Mouse (Mus musculus): Measurements from ENCODE around the gene Slc29a1. TPM values are rescaled to one million over a fixed set of nuclear protein-coding genes. Genes with fewer than 3 reads are reported as not detected.
A peak's percentile ranks its signal among the peaks of the same experiment; 100 is the strongest.

Gene Slc29a1
- total and polyA plus RNA-seq, 3 experiments, result 58.4 to 88.0 (median 72.1) TPM

DNA sequence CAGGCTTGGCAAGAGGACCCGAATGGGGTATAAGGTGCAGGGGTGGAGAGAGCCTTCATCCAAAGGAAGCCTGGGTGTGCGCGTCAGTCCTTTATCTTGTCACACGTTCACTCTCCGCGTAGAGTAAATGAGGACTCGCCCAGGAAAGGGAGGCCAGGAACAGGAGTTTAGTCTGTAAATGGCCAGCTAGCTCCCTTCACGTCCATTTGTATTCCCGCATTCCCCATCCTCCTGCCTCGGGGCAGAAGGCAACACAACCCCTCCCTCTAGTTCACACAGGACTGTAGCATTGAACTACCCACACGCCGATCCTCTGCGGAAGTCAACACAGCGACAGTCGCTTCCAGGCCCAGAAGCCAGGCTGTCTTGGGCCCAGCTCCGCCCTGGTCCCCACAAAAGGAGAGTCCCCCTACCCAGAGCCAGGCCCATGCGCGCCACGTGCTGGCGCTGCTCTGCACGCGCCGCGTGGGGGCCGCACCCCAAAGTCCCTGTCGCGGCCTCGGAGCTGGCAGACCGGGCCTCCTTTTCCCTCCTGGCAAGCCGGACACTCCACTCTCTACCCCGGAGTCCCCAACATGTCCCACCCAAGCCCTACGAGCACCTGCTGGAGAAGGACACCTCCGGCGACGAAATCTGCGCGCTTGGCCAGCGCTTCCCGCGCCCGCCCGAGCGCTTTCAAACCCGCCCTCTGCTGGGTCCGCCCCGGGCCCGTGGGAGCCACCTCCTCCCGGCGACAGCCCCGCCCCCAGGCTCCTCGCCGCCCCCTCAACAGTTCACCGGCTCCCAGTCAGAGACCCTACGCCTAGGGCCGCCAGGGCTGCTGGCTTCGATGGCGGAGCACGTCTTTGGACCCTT lies 4.3 kb downstream of the Slc29a1 start (continued):
- TF ChIP-seq BHLHE40 (IDR thresholded peaks at IDR 0.05; ENCODE audit: low read depth, low read length) (peak; percentile 93), MEF2A (IDR thresholded peaks at IDR 0.05; ENCODE audit: borderline replicate concordance, low read depth, low read length) (no peak), MAFK (IDR thresholded peaks at IDR 0.05; ENCODE audit: insufficient replicate concordance, low read length) (no peak), EP300 (IDR thresholded peaks at IDR 0.05; ENCODE audit: low read length) (no peak), ZC3H11A (IDR thresholded peaks at IDR 0.05; ENCODE audit: low read depth, low read length) (no peak), ETS1 (conservative IDR thresholded peaks at IDR 0.05; ENCODE audit: low read depth, low read length) (no peak), GABPA (IDR thresholded peaks at IDR 0.05; ENCODE audit: insufficient replicate concordance, low read depth, low read length) (no peak), JUND (conservative IDR thresholded peaks at IDR 0.05; ENCODE audit: low read depth, low read length) (no peak), NELFE (IDR thresholded peaks at IDR 0.05; ENCODE audit: low read depth, low read length) (peak; percentile 66), MAX (IDR thresholded peaks at IDR 0.05; ENCODE audit: low read length) (peak; percentile 84), JUN (IDR thresholded peaks at IDR 0.05; ENCODE audit: insufficient read depth, low read depth, low read length) (no peak), CHD1 (IDR thresholded peaks at IDR 0.05; ENCODE audit: low read depth, low read length) (no peak)

DNA sequence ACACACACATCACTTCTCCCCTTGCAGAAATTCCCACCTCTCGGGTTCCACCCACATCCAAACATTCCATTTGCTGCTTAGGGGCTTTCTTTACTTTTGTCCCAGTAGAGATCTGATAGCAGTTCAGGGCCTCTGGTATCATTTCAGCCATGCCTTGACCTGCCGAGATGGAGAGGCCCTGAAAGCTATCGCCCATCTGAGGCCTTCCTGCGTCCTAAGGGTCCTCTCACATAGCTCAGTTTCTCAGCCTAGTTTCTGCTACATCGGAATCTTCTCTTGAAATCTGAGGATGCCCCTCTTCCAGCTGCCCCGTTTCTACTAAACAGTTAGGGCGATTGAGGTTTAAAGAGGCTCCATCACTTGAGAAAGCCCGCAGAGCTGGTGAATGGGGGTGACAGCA lies 5.2 kb downstream of the Slc29a1 start:
- H3K4me1 ChIP-seq (ENCODE audit: control insufficient read depth in 1 of 2, insufficient read depth in 2 of 2), result peaks cover 22 to 63% of the 10 kb centered on the region in 2 experiments

DNA sequence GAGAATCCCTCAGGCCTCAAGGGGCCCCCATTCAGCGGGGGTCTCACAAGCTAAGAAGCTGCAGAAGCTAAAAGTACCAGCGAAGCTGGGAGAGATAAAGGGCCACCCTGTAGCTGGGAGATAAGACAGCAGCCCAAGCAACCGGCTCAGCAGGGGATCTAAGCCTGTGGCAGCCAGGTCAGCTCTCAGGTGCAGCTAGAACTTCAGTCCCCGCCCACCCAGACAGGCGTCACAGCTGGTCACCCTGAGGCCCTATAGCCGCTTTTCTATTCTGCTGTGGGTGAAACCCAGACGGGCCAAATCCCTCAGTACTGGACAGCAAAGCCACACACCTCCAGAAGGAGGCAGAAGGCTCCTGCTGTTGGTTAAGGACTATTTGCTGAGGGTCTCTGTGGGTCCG lies 5.9 kb downstream of the Slc29a1 start:
- Histone ChIP-seq H3K27me3 (replicated peaks) (no peaks in the 10 kb centered on the region), H3K9ac (ENCODE audit: insufficient read depth, low read depth) (no peak overlapping the region), H3K4me3 (replicated peaks in 1 of 3; ENCODE audit: low read depth in 2 of 3, low read length in 2 of 3, poor library complexity in 1 of 3) (no peak overlapping the region), H3K27ac (ENCODE audit: insufficient read depth, low read depth) (no peak overlapping the region), H3K79me2 (replicated peaks; ENCODE audit: control insufficient read depth, extremely low read depth, insufficient read depth, poor library complexity, severe bottlenecking) (0 out of 2 replicates have a peak, but pooled peaks cover 3% of the 10 kb centered on the region), H3K9me3 (replicated peaks; ENCODE audit: low read length) (no peaks in the 10 kb centered on the region), H3K36me3 (replicated peaks in 1 of 2; ENCODE audit: control insufficient read depth in 1 of 2, insufficient read depth in 1 of 2, low read length in 1 of 2) (peaks cover 16 to 34% of the 10 kb centered on the region in 2 experiments), H3K4me2 (ENCODE audit: insufficient read depth, low read depth, poor library complexity, severe bottlenecking) (peak overlapping the region; percentile 72), H3K4me1 (ENCODE audit: control insufficient read depth in 1 of 2, insufficient read depth in 2 of 2) (peaks cover 22 to 62% of the 10 kb centered on the region in 2 experiments)
- no peak for DNase-seq (ENCODE audit: extremely low read depth)
- TF ChIP-seq RAD21 (IDR thresholded peaks at IDR 0.05; ENCODE audit: low read depth, low read length) (peak; percentile 25), CTCF (conservative IDR thresholded peaks at IDR 0.05 in 1 of 2, IDR thresholded peaks at IDR 0.05 in 1 of 2; ENCODE audit: low read depth in 2 of 2, low read length in 2 of 2) (peak in 1 of 2 experiments; percentile 48; a peak in 2 of 4 replicates), NRF1 (IDR thresholded peaks at IDR 0.05; ENCODE audit: low read depth, low read length) (no peak), SMC3 (IDR thresholded peaks at IDR 0.05; ENCODE audit: low read depth, low read length) (peak; percentile 25), USF2 (conservative IDR thresholded peaks at IDR 0.05; ENCODE audit: low read depth, low read length) (no peak), TBP (conservative IDR thresholded peaks at IDR 0.05; ENCODE audit: low read depth, low read length) (no peak), BHLHE40 (IDR thresholded peaks at IDR 0.05; ENCODE audit: low read depth, low read length) (no peak)
- dilution Hi-C loops (cut with MboI; ENCODE audit: extremely low pct_ligation_motif_present, extremely low pct_unique_long_range_greater_than_20kb, low sequenced_read_pairs) (no loop called here), in situ Hi-C loops (cut with MboI; ENCODE audit: low pct_ligation_motif_present, low pct_unique_long_range_greater_than_20kb, low sequenced_read_pairs) (no loop called here)

More for the DNA sequence above, 5.2 kb downstream of the Slc29a1 start:
- in situ Hi-C loops (cut with MboI; ENCODE audit: low pct_ligation_motif_present, low pct_unique_long_range_greater_than_20kb, low sequenced_read_pairs) (no loop called here), dilution Hi-C loops (cut with MboI; ENCODE audit: extremely low pct_ligation_motif_present, extremely low pct_unique_long_range_greater_than_20kb, low sequenced_read_pairs) (no loop called here)
- 0 out of 2 replicates have a peak, but pooled peaks cover 3% of the 10 kb centered on the region for H3K79me2 ChIP-seq (replicated peaks; ENCODE audit: control insufficient read depth, extremely low read depth, insufficient read depth, poor library complexity, severe bottlenecking)
- H3K9me3 ChIP-seq (replicated peaks; ENCODE audit: low read length), result no peaks in the 10 kb centered on the region
- H3K4me2 ChIP-seq (ENCODE audit: insufficient read depth, low read depth, poor library complexity, severe bottlenecking), result peak overlapping the region; percentile 72
- peak overlapping the region; percentile 23; the same call in 1 of the 2 replicates for H3K9ac ChIP-seq (ENCODE audit: insufficient read depth, low read depth)
- H3K27ac ChIP-seq (ENCODE audit: insufficient read depth, low read depth), result no peak overlapping the region
- H3K36me3 ChIP-seq (replicated peaks in 1 of 2; ENCODE audit: control insufficient read depth in 1 of 2, insufficient read depth in 1 of 2, low read length in 1 of 2), result peaks cover 11 to 27% of the 10 kb centered on the region in 2 experiments
- no peak for DNase-seq (ENCODE audit: extremely low read depth)
- H3K4me3 ChIP-seq (replicated peaks in 1 of 3; ENCODE audit: low read depth in 2 of 3, low read length in 2 of 3, poor library complexity in 1 of 3), result peak overlapping the region; percentile 63 to 87 (median 75)
- H3K27me3 ChIP-seq (replicated peaks), result no peaks in the 10 kb centered on the region
- TF ChIP-seq POLR2A (IDR thresholded peaks at IDR 0.05; ENCODE audit: low read depth, low read length), result no peak
- TF ChIP-seq CHD1 (IDR thresholded peaks at IDR 0.05; ENCODE audit: low read depth, low read length), result no peak
- TF ChIP-seq USF1 (IDR thresholded peaks at IDR 0.05; ENCODE audit: low read depth, low read length), result no peak
- TF ChIP-seq GABPA (IDR thresholded peaks at IDR 0.05; ENCODE audit: insufficient replicate concordance, low read depth, low read length), result no peak
- no peak for TF ChIP-seq ETS1 (conservative IDR thresholded peaks at IDR 0.05; ENCODE audit: low read depth, low read length)
- no peak for TF ChIP-seq IRF4 (IDR thresholded peaks at IDR 0.05; ENCODE audit: low read depth, low read length)
- TF ChIP-seq TBP (conservative IDR thresholded peaks at IDR 0.05; ENCODE audit: low read depth, low read length), result no peak

Measured in CH12.LX (cell line).